Mouse (Mus musculus) myocyte (in vitro differentiated cells): ENCODE data around the gene Pusl1. TPM values are rescaled to one million over a fixed set of nuclear protein-coding genes. Genes with fewer than 3 reads are reported as not detected.

Source experiments
- H3K27me3 ChIP-seq: one replicate; pipeline ENCODE4 v1.6.1; 2011; ENCODE audit not compliant: control insufficient read depth, insufficient read depth, insufficient read length
- H3K36me3 ChIP-seq: one replicate; pipeline ENCODE4 v1.6.1; 2011; ENCODE audit not compliant: control insufficient read depth, insufficient read depth
- H3K4me2 ChIP-seq: one replicate; pipeline ENCODE4 v1.6.1; 2011; ENCODE audit warnings: low read depth, control low read depth
- H3K4me3 ChIP-seq: one replicate; pipeline ENCODE4 v1.5.1; 2011; ENCODE audit warnings: mild to moderate bottlenecking, control low read depth, moderate library complexity
- H3K79me2 ChIP-seq: one replicate; pipeline ENCODE4 v1.6.1; 2011; ENCODE audit not compliant: control insufficient read depth, insufficient read depth
- H3ac ChIP-seq: one replicate; pipeline ENCODE4 v1.6.1; 2011; ENCODE audit not compliant: control insufficient read depth, insufficient read length
- CEBPB ChIP-seq: IDR thresholded peaks from 2 replicates; pipeline ENCODE4 v1.6.1; 2011; ENCODE audit warnings: mild to moderate bottlenecking, moderate library complexity; ENCODE audit not compliant: poor library complexity, insufficient read depth, severe bottlenecking
- E2F4 ChIP-seq: IDR thresholded peaks from one replicate; pipeline ENCODE4 v1.6.1; 2011; ENCODE audit warnings: mild to moderate bottlenecking, control low read depth, moderate library complexity; ENCODE audit not compliant: insufficient read depth
- MAX ChIP-seq: IDR thresholded peaks from one replicate; pipeline ENCODE4 v1.6.1; 2011; ENCODE audit warnings: low read depth, mild to moderate bottlenecking, control low read depth
- MYOD1 ChIP-seq, 3 experiments: IDR thresholded peaks; one replicate each; pipeline ENCODE4 v1.6.1; 2011; ENCODE audit warnings: control low read depth in 2 of 3, low read depth in 2 of 3, mild to moderate bottlenecking in 2 of 3, moderate library complexity in 1 of 3; ENCODE audit not compliant: insufficient read length in 2 of 3, control insufficient read depth in 1 of 3
- MYOG ChIP-seq, 3 experiments: IDR thresholded peaks; one replicate each; pipeline ENCODE4 v1.6.1; 2011; ENCODE audit warnings: control low read depth in 2 of 3, low read depth in 2 of 3, mild to moderate bottlenecking in 2 of 3; ENCODE audit not compliant: insufficient read length in 2 of 3, control insufficient read depth in 1 of 3, insufficient read depth in 1 of 3
- POLR2A ChIP-seq: IDR thresholded peaks from one replicate; pipeline ENCODE4 v1.6.1; 2011; ENCODE audit warnings: low read depth, mild to moderate bottlenecking, control low read depth, moderate library complexity; ENCODE audit not compliant: insufficient read length
- POLR2AphosphoS2 ChIP-seq: IDR thresholded peaks from one replicate; pipeline ENCODE4 v1.6.1; 2011; ENCODE audit warnings: low read depth, control low read depth; ENCODE audit not compliant: insufficient read length
- REST ChIP-seq: IDR thresholded peaks from one replicate; pipeline ENCODE4 v1.6.1; 2011; ENCODE audit warnings: mild to moderate bottlenecking, control low read depth, moderate library complexity; ENCODE audit not compliant: insufficient read depth, insufficient read length
- SRF ChIP-seq: IDR thresholded peaks from one replicate; pipeline ENCODE4 v1.6.1; 2011; ENCODE audit warnings: low read depth; ENCODE audit not compliant: control insufficient read depth, insufficient read length
- TCF12 ChIP-seq: IDR thresholded peaks from one replicate; pipeline ENCODE4 v1.6.1; 2011; ENCODE audit warnings: mild to moderate bottlenecking, control low read depth; ENCODE audit not compliant: poor library complexity, insufficient read depth, severe bottlenecking
- TCF3 ChIP-seq: IDR thresholded peaks from one replicate; pipeline ENCODE4 v1.6.1; 2011; ENCODE audit warnings: low read depth, control low read depth; ENCODE audit not compliant: insufficient read length
- USF1 ChIP-seq: IDR thresholded peaks from one replicate; pipeline ENCODE4 v1.6.1; 2011; ENCODE audit warnings: low read depth, mild to moderate bottlenecking, control low read depth, moderate library complexity
- polyA plus RNA-seq: library from polyadenylated mRNA; unstranded; fragments of >200 nt; fragmentation: generic; extraction: Trizol; gene quantifications from one replicate; pipeline ENCODE4 v1.2.1, GENCODE M21; 2012; ENCODE audit warnings: missing spikeins

Gene Pusl1
- polyA plus RNA-seq, 1 experiment, result 19.1 TPM

DNA sequence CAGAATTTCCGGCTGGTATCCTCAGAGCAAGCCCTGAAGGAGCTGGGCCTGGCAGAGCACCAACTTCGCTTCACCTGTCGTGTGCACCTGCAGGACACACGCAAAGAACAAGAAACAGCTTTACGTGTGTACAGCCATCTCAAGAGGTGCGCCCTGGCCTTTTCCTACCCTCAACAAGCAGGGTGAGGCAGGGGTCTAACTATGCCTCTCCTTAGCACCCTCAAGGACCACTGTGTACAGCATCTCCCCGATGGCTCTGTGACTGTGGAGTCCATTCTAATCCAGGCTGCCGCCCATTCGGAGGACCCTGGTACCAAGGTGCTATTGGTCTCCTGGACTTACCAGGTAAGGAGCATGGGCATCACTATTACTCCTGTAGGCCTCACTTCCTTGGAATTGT, 3.4 kb downstream of the Pusl1 start:
- no peak for TF ChIP-seq POLR2A
- no peak for TF ChIP-seq E2F4
- TF ChIP-seq TCF12, result no peak
- TF ChIP-seq TCF3, result no peak
- no peak for TF ChIP-seq CEBPB
- no peak for TF ChIP-seq MYOD1 (IDR thresholded peaks at IDR 0.05; ENCODE audit: control insufficient read depth in 1 of 3, insufficient read length in 2 of 3, low read depth in 2 of 3)
- no peak for TF ChIP-seq SRF
- no peak for TF ChIP-seq POLR2AphosphoS2
- no peak for TF ChIP-seq MAX
- TF ChIP-seq REST, result no peak
- TF ChIP-seq MYOG (IDR thresholded peaks at IDR 0.05; ENCODE audit: control insufficient read depth in 1 of 3, insufficient read depth in 1 of 3, insufficient read length in 2 of 3, low read depth in 2 of 3), result no peak
- TF ChIP-seq USF1, result no peak
- H3K79me2 ChIP-seq, result peaks cover 8% of the 10 kb centered on the region
- H3K4me2 ChIP-seq, result no peak overlapping the region
- peaks cover 9% of the 10 kb centered on the region for H3K36me3 ChIP-seq
- H3ac ChIP-seq, result no peak overlapping the region
- no peak overlapping the region for H3K4me3 ChIP-seq
- H3K27me3 ChIP-seq, result no peaks in the 10 kb centered on the region

DNA sequence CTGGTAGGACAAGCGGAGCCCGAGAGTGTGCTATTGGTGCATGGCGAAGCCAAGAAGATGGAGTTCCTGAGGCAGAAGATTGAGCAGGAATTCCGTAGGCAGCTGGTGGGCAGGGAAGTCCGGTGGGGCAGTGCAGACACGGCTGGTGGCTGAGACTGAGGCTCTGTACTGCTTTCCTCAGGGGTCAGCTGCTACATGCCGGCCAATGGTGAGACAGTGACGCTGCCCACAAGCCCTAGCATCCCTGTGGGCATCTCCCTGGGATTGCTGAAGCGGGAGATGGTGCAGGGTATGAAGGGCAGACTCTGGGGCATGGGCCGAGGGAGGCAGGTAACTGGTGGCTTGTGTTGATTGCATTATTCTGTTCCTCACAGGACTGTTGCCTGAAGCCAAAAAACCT, 3.9 kb downstream of the Pusl1 start:
- no peaks in the 10 kb centered on the region for H3K27me3 ChIP-seq
- H3ac ChIP-seq, result no peak overlapping the region
- H3K4me3 ChIP-seq, result no peak overlapping the region
- peaks cover 9% of the 10 kb centered on the region for H3K36me3 ChIP-seq
- TF ChIP-seq MAX, result no peak
- TF ChIP-seq POLR2AphosphoS2, result peak; percentile 38
- H3K79me2 ChIP-seq, result peaks cover 2% of the 10 kb centered on the region
- H3K4me2 ChIP-seq, result no peak overlapping the region

DNA sequence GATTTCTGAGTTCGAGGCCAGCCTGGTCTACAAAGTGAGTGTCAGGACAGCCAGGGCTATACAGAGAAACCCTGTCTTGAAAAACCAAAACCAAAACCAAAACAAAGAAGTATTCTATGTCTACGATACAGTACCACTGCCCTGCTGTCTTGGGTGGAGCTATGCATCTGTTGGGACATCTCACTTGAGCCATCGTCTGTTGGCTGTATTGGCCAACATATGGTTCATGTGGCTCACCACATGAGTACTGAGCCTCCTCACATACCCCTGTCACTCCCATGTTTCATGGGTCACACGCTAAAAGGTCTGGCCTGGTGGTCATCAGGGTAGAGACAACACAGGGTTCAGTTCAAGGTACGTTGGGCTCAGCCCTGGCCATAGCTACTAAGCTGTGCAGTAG, 5.3 kb downstream of the Pusl1 start:
- H3ac ChIP-seq, result no peak overlapping the region
- peaks cover 3% of the 10 kb centered on the region for H3K79me2 ChIP-seq
- TF ChIP-seq MYOD1 (IDR thresholded peaks at IDR 0.05; ENCODE audit: control insufficient read depth in 1 of 3, insufficient read length in 2 of 3, low read depth in 2 of 3) (no peak), USF1 (no peak), TCF12 (no peak), SRF (no peak), MYOG (IDR thresholded peaks at IDR 0.05; ENCODE audit: control insufficient read depth in 1 of 3, insufficient read depth in 1 of 3, insufficient read length in 2 of 3, low read depth in 2 of 3) (no peak), CEBPB (no peak), POLR2A (no peak), E2F4 (no peak), TCF3 (no peak), REST (no peak), MAX (no peak), POLR2AphosphoS2 (no peak)
- H3K36me3 ChIP-seq, result peaks cover 9% of the 10 kb centered on the region
- H3K27me3 ChIP-seq, result no peaks in the 10 kb centered on the region
- no peak overlapping the region for H3K4me3 ChIP-seq
- no peak overlapping the region for H3K4me2 ChIP-seq

DNA sequence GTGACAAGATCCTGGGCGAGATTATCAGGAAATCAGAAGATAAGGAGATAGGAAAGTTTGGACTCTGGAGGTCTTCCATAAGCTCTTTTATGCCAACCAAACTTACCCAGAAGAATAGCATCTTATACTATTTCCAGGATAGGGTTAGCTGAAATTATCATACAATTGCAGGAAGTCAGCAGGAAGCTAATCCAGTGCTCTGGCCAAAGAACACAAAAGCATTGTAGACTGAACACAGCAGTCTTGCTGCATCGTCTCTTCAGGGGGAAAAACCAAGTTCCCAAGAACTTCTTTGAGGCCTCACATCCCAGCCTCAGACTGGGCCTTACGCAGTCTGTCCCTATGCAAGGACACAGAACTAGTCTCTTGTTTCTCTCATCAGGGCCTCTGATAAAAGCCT, 8.0 kb downstream of the Pusl1 start:
- Histone ChIP-seq H3K79me2 (peaks cover 3% of the 10 kb centered on the region), H3K4me3 (no peak overlapping the region), H3K27me3 (no peaks in the 10 kb centered on the region), H3K4me2 (no peak overlapping the region), H3ac (no peak overlapping the region), H3K36me3 (peaks cover 14% of the 10 kb centered on the region)
- TF ChIP-seq TCF12, result no peak
- no peak for TF ChIP-seq TCF3
- TF ChIP-seq MYOG (IDR thresholded peaks at IDR 0.05; ENCODE audit: control insufficient read depth in 1 of 3, insufficient read depth in 1 of 3, insufficient read length in 2 of 3, low read depth in 2 of 3), result no peak
- TF ChIP-seq MYOD1 (IDR thresholded peaks at IDR 0.05; ENCODE audit: control insufficient read depth in 1 of 3, insufficient read length in 2 of 3, low read depth in 2 of 3), result no peak
- TF ChIP-seq E2F4, result no peak
- TF ChIP-seq USF1, result no peak
- no peak for TF ChIP-seq POLR2AphosphoS2
- TF ChIP-seq CEBPB, result no peak
- no peak for TF ChIP-seq MAX
- no peak for TF ChIP-seq SRF
- no peak for TF ChIP-seq POLR2A
- no peak for TF ChIP-seq REST

DNA sequence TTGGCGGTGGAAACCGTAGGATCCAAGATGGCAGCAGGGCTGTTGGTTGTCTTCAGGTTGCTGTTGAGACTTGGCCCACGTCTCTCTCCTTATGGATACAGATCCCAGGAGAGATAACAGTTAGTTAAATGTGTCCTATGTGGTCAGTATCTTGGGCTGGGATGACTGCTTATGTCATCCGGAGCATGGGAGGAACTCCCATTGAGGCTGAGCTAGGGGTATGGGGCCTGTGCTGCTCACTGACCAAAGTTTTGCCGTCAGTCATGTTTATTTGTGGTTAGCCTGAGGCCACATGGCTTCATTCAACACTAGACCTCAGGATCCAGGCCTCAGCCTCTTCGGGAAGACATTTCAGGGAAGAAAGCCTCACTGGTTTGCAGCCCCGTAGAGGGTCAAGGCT, 20.2 kb downstream of the Pusl1 start:
- Histone ChIP-seq H3K79me2 (peaks cover 22% of the 10 kb centered on the region), H3K4me3 (no peak overlapping the region), H3K4me2 (peak overlapping the region; percentile 4), H3K36me3 (peaks cover 12% of the 10 kb centered on the region), H3K27me3 (no peaks in the 10 kb centered on the region), H3ac (no peak overlapping the region)
- TF ChIP-seq SRF, result no peak
- no peak for TF ChIP-seq USF1
- no peak for TF ChIP-seq MYOG (IDR thresholded peaks at IDR 0.05; ENCODE audit: control insufficient read depth in 1 of 3, insufficient read depth in 1 of 3, insufficient read length in 2 of 3, low read depth in 2 of 3)
- TF ChIP-seq REST, result no peak
- TF ChIP-seq CEBPB, result no peak
- TF ChIP-seq POLR2AphosphoS2, result no peak
- TF ChIP-seq TCF12, result no peak
- TF ChIP-seq TCF3, result no peak
- no peak for TF ChIP-seq E2F4
- no peak for TF ChIP-seq MAX
